Mouse (Mus musculus): ENCODE results near the gene Agmat. TPM values are rescaled to one million over a fixed set of nuclear protein-coding genes. Genes with fewer than 3 reads are reported as not detected.

Agmat gene
- polyA plus RNA-seq, 1 experiment from 2014 or later: not detected

DNA sequence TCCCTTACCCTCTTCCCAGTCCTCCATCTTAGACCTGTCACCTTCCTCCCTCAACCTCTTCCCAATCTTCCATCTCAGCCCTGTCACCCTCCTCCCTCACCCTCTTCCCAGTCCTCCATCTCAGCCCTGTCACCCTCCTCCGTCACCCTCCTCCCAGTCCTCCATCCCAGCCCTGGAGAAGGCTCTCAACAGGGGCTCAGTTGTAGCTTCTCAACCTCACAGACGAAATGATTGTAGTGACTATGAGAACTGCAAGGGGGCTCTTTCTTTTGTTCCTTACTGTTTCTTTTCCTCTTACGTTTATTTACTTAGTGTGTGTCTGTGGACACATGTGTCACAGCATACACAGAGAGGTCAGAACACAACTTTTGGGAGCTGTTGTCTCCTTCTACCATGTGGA is 4.4 kb downstream of the Agmat start:
- ATAC-seq (ENCODE audit: low FRiP score): no peak
- Histone ChIP-seq H3K4me2 (no peak overlapping the region), H3K27ac (ENCODE audit: low read depth, low read length) (no peak overlapping the region), H3K4me3 (ENCODE audit: low read depth, low read length) (no peak overlapping the region), H3K4me1 (ENCODE audit: control insufficient read depth, insufficient read depth, low read length) (no peaks in the 10 kb centered on the region), H3K36me3 (ENCODE audit: control insufficient read depth, insufficient read depth, low read length) (no peaks in the 10 kb centered on the region), H3K9ac (ENCODE audit: low read length) (no peak overlapping the region), H3K9me3 (ENCODE audit: control insufficient read depth, low read length) (no peaks in the 10 kb centered on the region), H3K27me3 (ENCODE audit: control insufficient read depth, insufficient read depth, low read length) (no peaks in the 10 kb centered on the region)
- no peak for DNase-seq (ENCODE audit: low spot score, missing footprints)
- 71% methylated on average over 3 of the region's 3 CpGs for WGBS

DNA sequence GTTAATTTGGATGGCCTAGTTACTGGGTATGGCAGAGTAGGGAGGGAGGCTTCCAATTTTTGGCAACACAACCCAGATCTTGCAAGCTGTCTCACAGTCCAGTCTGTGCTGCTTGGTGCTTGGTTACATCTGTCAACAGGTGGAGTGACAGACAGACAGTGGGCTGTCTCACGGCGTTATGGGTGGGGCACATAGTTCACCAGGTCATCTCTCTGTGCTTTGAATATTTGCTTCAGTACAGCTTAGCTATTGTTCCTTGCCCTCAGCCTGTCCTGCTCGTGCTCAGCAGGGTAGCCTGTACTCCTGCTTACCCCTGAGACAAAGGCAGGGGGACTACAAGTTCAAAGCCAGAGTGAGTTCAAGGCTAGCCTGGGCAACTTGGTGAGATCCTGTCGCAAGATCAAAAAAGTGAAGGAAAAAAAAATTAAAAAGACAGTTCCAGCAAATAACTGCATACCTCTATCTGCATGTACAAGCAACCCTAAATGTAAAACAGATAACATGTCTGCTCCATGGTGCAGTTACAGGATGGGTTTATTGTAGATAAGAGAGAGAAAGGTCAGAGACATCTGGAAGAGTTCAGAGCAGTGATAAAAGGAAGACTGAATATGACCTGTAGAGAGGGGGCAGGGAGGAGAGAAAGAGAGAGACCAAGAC is 5.1 kb downstream of the Agmat start:
- WGBS: 49% methylated on average over 4 of the region's 4 CpGs
- Histone ChIP-seq H3K4me2 (no peak overlapping the region), H3K4me3 (ENCODE audit: low read depth, low read length) (no peak overlapping the region), H3K36me3 (ENCODE audit: control insufficient read depth, insufficient read depth, low read length) (no peaks in the 10 kb centered on the region), H3K9ac (ENCODE audit: low read length) (no peak overlapping the region), H3K4me1 (ENCODE audit: control insufficient read depth, insufficient read depth, low read length) (no peaks in the 10 kb centered on the region), H3K9me3 (ENCODE audit: control insufficient read depth, low read length) (no peaks in the 10 kb centered on the region), H3K27me3 (ENCODE audit: control insufficient read depth, insufficient read depth, low read length) (no peaks in the 10 kb centered on the region), H3K27ac (ENCODE audit: low read depth, low read length) (no peak overlapping the region)
- ATAC-seq (ENCODE audit: low FRiP score) (no peak), DNase-seq (ENCODE audit: low spot score, missing footprints) (no peak)

DNA sequence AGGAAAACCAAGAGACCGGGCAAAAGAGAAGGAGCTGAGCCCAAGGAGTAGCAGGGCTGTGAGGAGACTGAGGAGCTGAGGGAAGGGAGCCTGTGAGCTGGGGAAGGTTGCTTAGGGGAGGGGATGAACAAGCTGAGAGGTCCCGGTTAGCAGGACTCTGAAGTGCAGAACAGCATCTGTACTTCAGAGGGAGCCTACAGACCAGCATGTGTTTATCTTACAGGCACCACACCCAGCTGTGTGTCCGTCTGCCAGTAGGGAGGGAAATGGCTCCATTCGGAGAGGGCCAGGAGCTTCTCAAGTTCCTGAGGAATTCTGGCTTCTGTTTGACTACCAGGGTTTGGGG is 5.6 kb downstream of the Agmat start:
- no peak for ATAC-seq (ENCODE audit: low FRiP score)
- 16% methylated on average over 4 of the region's 4 CpGs for WGBS
- H3K27ac ChIP-seq (ENCODE audit: low read depth, low read length): no peak overlapping the region

DNA sequence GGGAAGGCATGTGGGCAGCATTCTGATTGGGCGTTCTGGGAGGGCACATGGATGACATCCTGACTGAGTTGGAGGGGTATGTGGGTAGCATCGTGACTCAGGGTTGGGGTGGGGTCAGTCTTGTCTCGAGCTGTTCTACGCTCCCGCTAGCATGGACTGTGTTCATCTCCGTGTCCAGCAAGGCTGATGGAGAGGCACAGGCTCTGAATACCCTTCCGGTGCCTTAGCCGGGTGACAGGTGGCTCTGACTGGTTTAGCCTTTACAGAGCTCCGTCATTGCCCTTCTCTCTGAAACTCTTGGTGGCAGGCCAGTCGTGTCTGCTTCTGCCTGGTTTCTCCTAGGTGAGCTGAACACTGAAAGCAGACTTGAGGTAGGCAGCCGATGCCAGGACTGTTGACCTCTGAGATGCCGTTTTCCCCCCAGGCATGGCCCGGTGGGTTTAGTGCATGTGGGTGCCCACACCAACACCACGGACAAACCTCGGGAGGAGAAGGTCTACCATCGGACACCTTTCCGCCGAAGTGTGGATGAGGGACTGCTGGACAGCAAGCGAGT is 9.0 kb downstream of the Agmat start:
- Histone ChIP-seq H3K4me1 (ENCODE audit: control insufficient read depth, insufficient read depth, low read length) (no peaks in the 10 kb centered on the region), H3K9me3 (ENCODE audit: control insufficient read depth, low read length) (no peaks in the 10 kb centered on the region), H3K27me3 (ENCODE audit: control insufficient read depth, insufficient read depth, low read length) (no peaks in the 10 kb centered on the region), H3K36me3 (ENCODE audit: control insufficient read depth, insufficient read depth, low read length) (no peaks in the 10 kb centered on the region), H3K9ac (ENCODE audit: low read length) (no peak overlapping the region), H3K27ac (ENCODE audit: low read depth, low read length) (no peak overlapping the region), H3K4me3 (ENCODE audit: low read depth, low read length) (no peak overlapping the region), H3K4me2 (no peak overlapping the region)
- ATAC-seq (ENCODE audit: low FRiP score) (no peak), DNase-seq (ENCODE audit: low spot score, missing footprints) (no peak)
- WGBS: 87% methylated on average over 19 of the region's 19 CpGs

More for the DNA sequence above, 5.6 kb downstream of the Agmat start:
- no peak overlapping the region for H3K9ac ChIP-seq (ENCODE audit: low read length)
- H3K4me1 ChIP-seq (ENCODE audit: control insufficient read depth, insufficient read depth, low read length): no peaks in the 10 kb centered on the region
- no peak for DNase-seq (ENCODE audit: low spot score, missing footprints)
- no peaks in the 10 kb centered on the region for H3K27me3 ChIP-seq (ENCODE audit: control insufficient read depth, insufficient read depth, low read length)
- no peaks in the 10 kb centered on the region for H3K9me3 ChIP-seq (ENCODE audit: control insufficient read depth, low read length)
- H3K4me3 ChIP-seq (ENCODE audit: low read depth, low read length): no peak overlapping the region
- no peak overlapping the region for H3K4me2 ChIP-seq
- no peaks in the 10 kb centered on the region for H3K36me3 ChIP-seq (ENCODE audit: control insufficient read depth, insufficient read depth, low read length)

DNA sequence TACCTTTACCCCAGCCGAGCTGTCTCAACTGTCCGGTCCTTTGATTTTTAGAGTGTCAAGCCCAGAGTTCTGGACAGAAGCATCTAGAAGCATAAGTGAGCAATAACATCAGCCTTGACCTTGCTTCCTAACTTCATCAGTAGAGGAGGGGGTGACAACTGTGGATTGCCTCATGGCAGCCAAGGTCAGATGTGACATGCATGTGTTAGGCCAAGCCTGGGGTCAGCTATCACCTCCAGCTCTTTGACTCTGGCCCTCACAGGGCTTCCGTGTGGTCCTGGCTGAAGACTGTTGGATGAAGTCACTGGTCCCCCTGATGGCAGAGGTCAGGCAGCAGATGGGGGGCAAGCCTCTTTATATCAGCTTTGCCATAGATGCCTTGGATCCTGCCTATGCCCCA is 10.7 kb downstream of the Agmat start:
- WGBS: 86% methylated on average over 3 of the region's 3 CpGs
- H3K27me3 ChIP-seq (ENCODE audit: control insufficient read depth, insufficient read depth, low read length): no peaks in the 10 kb centered on the region

DNA sequence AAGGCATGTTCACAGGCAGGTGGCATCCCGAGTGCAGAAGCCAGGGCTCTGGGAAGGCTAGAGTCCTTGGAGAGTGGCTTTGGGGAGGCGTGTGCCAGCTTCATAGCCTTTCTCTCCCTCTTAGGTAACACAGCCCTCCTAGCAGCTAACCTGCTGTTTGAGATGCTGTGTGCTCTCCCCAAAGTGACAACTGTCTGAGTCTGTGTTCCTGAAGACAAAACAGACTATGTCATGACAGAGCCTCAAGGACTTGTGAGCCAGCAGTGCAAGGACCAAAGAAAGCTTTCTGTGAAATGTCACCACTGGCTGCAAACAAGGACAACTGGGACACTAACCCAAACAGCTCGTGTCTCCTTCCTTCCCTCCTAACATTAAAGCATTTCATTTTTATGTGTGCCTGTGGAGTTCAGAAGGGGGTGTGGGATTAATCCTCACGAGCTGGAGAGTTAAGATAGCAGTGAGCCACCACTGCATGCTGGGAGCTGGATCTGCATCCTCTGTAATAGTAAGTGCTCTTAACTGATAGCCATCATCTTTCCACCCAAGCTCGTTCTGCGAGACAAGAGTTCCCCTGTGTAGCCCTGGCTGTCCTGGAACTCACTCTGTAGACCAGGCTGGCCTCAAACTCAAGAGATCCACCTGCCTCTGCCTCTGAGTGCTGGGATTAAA is 12.5 kb downstream of the Agmat start:
- WGBS: 77% methylated on average over 6 of the region's 6 CpGs

More for the DNA sequence above, 10.7 kb downstream of the Agmat start:
- Histone ChIP-seq H3K36me3 (ENCODE audit: control insufficient read depth, insufficient read depth, low read length) (no peaks in the 10 kb centered on the region), H3K4me2 (no peak overlapping the region), H3K9me3 (ENCODE audit: control insufficient read depth, low read length) (no peaks in the 10 kb centered on the region), H3K4me3 (ENCODE audit: low read depth, low read length) (no peak overlapping the region), H3K27ac (ENCODE audit: low read depth, low read length) (no peak overlapping the region), H3K9ac (ENCODE audit: low read length) (no peak overlapping the region), H3K4me1 (ENCODE audit: control insufficient read depth, insufficient read depth, low read length) (no peaks in the 10 kb centered on the region)
- ATAC-seq (ENCODE audit: low FRiP score) (no peak), DNase-seq (ENCODE audit: low spot score, missing footprints) (no peak)

DNA sequence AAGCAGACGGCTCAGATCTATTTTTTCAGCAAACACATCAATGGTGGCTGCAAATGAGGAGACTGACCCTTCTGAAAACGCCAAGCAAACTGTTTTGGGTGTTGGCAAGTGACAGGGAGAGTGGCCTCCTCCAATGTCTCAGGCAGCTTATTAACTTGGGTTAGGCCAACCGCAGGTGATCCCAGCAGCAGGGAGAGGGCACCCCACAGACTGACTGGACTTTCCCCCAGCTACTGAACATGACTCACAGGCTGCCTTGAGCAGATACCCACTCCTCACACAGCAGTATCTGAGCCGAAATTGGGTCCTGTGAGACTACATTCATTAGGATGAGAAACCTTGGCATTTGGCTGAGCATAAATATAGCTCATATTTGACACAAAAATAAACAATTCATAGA is 14.5 kb downstream of the Agmat start:
- Histone ChIP-seq H3K27ac (ENCODE audit: low read depth, low read length) (no peak overlapping the region), H3K9ac (ENCODE audit: low read length) (no peak overlapping the region), H3K4me1 (ENCODE audit: control insufficient read depth, insufficient read depth, low read length) (no peaks in the 10 kb centered on the region), H3K9me3 (ENCODE audit: control insufficient read depth, low read length) (no peaks in the 10 kb centered on the region), H3K36me3 (ENCODE audit: control insufficient read depth, insufficient read depth, low read length) (peaks cover 7% of the 10 kb centered on the region), H3K4me3 (ENCODE audit: low read depth, low read length) (no peak overlapping the region), H3K4me2 (no peak overlapping the region), H3K27me3 (ENCODE audit: control insufficient read depth, insufficient read depth, low read length) (no peaks in the 10 kb centered on the region)
- ATAC-seq (ENCODE audit: low FRiP score) (no peak), DNase-seq (ENCODE audit: low spot score, missing footprints) (no peak)
- 88% methylated on average over 4 of the region's 4 CpGs for WGBS

More for the DNA sequence above, 12.5 kb downstream of the Agmat start:
- DNase-seq (ENCODE audit: low spot score, missing footprints): no peak
- Histone ChIP-seq H3K27ac (ENCODE audit: low read depth, low read length) (no peak overlapping the region), H3K4me2 (no peak overlapping the region), H3K27me3 (ENCODE audit: control insufficient read depth, insufficient read depth, low read length) (no peaks in the 10 kb centered on the region), H3K9me3 (ENCODE audit: control insufficient read depth, low read length) (no peaks in the 10 kb centered on the region), H3K4me1 (ENCODE audit: control insufficient read depth, insufficient read depth, low read length) (no peaks in the 10 kb centered on the region), H3K36me3 (ENCODE audit: control insufficient read depth, insufficient read depth, low read length) (peaks cover 7% of the 10 kb centered on the region), H3K9ac (ENCODE audit: low read length) (no peak overlapping the region), H3K4me3 (ENCODE audit: low read depth, low read length) (no peak overlapping the region)
- ATAC-seq (ENCODE audit: low FRiP score): no peak

DNA sequence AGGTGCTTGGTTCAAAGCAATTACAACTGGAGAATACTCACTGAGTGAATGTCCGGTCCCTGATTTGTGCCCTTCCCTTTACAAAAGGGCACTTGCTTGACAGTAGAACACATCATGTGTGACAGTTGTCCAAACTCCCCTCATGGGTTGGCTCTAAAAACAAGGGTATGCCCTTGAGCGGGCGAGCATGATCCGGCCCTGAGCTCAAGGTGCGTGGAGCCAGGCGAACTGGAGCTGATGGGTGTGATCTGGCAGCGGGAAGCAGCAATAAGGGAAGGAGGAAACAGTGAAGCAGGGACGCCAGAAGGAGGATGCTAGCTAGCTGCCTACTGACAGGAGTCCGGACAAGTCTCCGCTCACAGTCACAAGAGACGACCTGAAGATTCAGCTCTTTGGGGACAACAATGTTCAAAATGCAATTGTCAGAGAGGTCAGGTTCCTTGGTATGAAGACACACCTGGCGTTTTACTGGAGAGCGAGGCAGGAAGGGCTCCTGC is 15.7 kb downstream of the Agmat start:
- Histone ChIP-seq H3K4me2 (no peak overlapping the region), H3K4me1 (ENCODE audit: control insufficient read depth, insufficient read depth, low read length) (no peaks in the 10 kb centered on the region), H3K9ac (ENCODE audit: low read length) (no peak overlapping the region), H3K27ac (ENCODE audit: low read depth, low read length) (no peak overlapping the region), H3K36me3 (ENCODE audit: control insufficient read depth, insufficient read depth, low read length) (peaks cover 8% of the 10 kb centered on the region), H3K27me3 (ENCODE audit: control insufficient read depth, insufficient read depth, low read length) (no peaks in the 10 kb centered on the region), H3K9me3 (ENCODE audit: control insufficient read depth, low read length) (no peaks in the 10 kb centered on the region), H3K4me3 (ENCODE audit: low read depth, low read length) (no peak overlapping the region)
- ATAC-seq (ENCODE audit: low FRiP score) (no peak), DNase-seq (ENCODE audit: low spot score, missing footprints) (no peak)
- WGBS: 93% methylated on average over 13 of the region's 13 CpGs

DNA sequence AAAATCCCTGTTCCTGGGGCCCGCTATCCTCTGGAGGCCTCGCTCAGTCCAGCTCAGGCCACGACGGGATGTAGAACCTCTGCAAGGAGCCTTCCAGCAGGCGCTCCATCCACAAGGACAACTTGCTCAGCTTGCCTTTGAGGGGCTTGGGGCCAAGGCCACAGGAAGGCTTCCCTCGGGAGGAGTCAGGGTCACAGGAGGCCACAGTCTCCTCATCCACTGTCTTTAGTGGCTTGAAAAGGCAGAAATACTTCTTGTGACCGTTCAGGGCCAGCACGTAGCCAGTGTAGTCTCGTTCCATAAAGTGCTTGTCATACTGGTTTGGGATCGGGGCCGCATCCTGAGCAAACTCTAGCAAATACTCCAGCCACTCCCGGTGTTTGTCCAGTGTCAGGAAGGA is 17.0 kb downstream of the Agmat start:
- no peaks in the 10 kb centered on the region for H3K4me1 ChIP-seq (ENCODE audit: control insufficient read depth, insufficient read depth, low read length)
- no peak overlapping the region for H3K27ac ChIP-seq (ENCODE audit: low read depth, low read length)
- peaks cover 12% of the 10 kb centered on the region for H3K36me3 ChIP-seq (ENCODE audit: control insufficient read depth, insufficient read depth, low read length)
- no peaks in the 10 kb centered on the region for H3K9me3 ChIP-seq (ENCODE audit: control insufficient read depth, low read length)
- H3K4me3 ChIP-seq (ENCODE audit: low read depth, low read length): no peak overlapping the region
- no peak overlapping the region for H3K9ac ChIP-seq (ENCODE audit: low read length)
- H3K4me2 ChIP-seq: no peak overlapping the region
- 94% methylated on average over 12 of the region's 12 CpGs for WGBS
- ATAC-seq (ENCODE audit: low FRiP score): no peak
- no peaks in the 10 kb centered on the region for H3K27me3 ChIP-seq (ENCODE audit: control insufficient read depth, insufficient read depth, low read length)
- no peak for DNase-seq (ENCODE audit: low spot score, missing footprints)
